Mouse (Mus musculus) heart, adult 2 months (tissue): ENCODE measurements around the gene Fam83e.

Experiments
- CTCF ChIP-seq: fragments of 200-600 bp; IDR thresholded peaks from 2 replicates; pipeline ENCODE4 v1.8.1; 2022; ENCODE audit warnings: antibody characterized with exemption, mild to moderate bottlenecking, moderate library complexity
- EP300 ChIP-seq: fragments of 200-500 bp; IDR thresholded peaks from 2 replicates; pipeline ENCODE4 v1.6.1; 2011; ENCODE audit warnings: low read depth, low read length, control low read depth; ENCODE audit not compliant: insufficient read depth
- POLR2A ChIP-seq: fragments of 200-500 bp; IDR thresholded peaks from 2 replicates; pipeline ENCODE4 v1.6.1; 2011; ENCODE audit warnings: mild to moderate bottlenecking, low read depth, low read length, control low read depth; ENCODE audit not compliant: insufficient read depth

DNA sequence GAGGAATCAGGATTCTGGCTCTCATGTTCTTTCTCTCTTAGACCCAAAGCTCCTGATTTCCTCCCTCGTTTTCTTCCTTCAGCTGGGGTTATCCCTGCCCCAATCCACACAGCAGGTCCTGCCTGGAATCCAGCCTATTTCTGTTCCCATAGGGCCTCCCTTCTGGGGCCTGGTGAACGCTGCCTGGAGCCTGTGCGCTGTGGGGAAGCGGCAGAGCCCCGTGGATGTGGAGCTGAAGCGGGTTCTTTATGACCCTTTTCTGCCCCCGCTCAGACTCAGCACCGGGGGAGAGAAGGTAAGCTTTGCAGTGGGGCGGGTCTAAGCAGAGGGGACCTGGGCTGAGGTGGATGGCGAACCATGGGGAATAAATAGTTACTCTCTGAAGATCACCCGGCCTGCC lies 19.9 kb upstream of the Fam83e start:
- TF ChIP-seq POLR2A (no peak), CTCF (no peak), EP300 (no peak)
